Mouse (Mus musculus) testis, postnatal 14 days (tissue): Measurements from ENCODE around the gene Dlx5.

Experiments used
- DNase-seq: peaks from one replicate; pipeline ENCODE4 v3.0.0; 2021; ENCODE audit warnings: low spot score

The Dlx5 gene

DNA sequence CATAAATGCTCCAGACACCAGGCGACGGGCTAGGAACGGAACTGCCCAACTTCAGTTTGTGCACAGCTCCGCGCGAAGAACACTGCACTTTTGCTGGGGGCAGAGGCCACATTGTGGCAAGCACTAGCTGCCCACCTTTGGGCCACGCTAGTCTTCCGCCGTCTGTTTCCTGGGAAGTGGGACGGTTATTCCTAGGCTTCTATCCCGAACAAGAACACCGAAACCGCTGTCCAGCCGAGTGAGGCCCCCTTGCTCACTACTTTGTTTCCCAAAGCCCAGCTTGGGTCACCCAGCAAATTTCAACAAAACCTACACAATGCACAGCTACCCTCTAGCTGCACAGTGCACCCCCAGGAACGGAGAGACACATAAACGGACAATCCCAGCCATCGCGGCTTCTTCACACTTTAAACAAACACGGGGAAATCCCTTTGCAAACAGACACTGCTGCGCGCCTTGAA lies 21.9 kb downstream of the Dlx5 start:
- DNase-seq, result no peak

DNA sequence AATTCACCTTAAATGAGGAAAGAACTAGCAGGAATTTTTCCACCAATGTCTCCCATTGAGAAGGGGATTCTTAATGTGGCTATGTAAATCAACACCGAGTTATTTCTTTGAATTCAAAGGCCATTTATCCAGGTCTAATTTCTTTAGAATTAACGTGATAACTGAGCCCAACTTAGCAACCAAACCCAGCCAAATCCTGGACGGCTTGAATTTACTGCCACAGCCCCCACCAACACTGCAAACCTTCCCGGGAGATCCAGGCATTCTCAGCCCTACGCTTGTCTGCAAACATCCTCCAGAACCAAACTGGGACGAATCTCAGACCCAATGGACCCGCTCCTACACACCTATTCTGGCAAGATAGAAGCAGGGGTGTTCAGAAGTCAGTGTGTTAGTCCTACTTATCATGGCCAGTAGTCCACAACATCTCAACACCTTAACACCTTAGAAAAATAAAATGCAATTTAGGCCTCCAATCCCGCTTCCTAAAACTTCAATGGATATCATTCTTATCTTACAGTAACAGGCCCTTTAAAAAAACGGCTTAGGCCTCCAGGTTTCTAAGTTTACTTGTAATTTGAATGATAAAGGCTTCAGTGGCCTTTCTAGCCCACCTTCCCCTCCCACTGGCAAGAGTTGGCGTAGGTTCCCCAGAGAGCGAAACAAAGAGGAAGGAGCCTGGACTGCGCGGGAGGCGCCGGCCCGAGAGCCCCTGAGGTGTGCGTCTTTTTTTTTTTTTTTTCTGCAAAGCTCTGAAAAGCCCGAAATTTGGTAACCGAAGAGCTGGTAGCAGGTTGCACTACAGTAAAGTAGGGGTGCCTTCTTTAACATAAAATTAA lies 22.6 kb downstream of the Dlx5 start:
- DNase-seq, result no peak

DNA sequence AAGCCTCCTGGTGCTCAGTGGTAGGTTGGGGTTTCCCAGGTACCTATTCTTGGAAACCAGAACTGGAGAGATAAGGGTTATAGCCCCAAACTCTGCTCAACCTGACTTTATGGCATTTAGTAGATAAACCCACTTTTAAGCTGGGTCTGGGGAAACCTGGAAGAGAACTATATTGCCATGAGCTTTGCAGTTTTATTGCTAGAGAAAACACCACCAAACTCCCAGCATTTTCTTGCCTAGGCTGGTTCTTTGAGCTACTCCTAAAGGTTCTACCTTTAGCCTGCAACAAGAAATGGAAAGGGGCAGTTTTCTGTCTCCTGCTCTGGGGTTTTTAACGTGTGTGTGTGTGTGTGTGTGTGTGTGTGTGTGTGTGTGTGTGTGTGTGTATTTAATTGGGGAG lies 23.3 kb downstream of the Dlx5 start:
- DNase-seq, result no peak

- no peak for DNase-seq
Observed at GRCm38 (mm10) chr6:6857766-6858165, 24.1 kb downstream of the Dlx5 start.

- no peak for DNase-seq
Observed at GRCm38 (mm10) chr6:6856881-6857280, 25.0 kb downstream of the Dlx5 start.

- no peak for DNase-seq
Observed at GRCm38 (mm10) chr6:6856316-6856715, 25.6 kb downstream of the Dlx5 start.

DNA sequence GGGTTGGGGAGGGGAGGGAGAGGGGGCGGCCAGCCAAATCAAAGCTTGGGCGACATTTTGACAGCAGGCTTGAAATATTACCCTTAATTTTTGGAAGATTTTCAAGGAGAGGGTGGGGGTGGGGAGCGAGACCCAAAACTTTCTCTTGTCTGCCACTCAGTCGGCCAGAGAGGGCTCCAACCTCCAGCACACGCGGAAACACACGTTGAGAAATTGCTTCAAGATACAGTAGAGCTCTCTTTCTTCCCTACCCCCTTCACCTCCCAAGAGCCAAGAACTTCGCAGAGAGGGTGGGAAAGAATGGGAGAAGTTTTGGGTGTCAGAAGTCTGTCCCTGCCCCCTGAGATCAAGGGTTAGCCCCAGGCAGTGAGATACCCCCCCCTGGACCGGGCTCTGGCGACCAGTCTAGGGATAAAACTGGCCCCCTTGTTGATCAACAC lies 26.1 kb downstream of the Dlx5 start:
- no peak for DNase-seq

GRCm38 (mm10) chr6:6854902-6855745 lies 26.8 kb downstream of the Dlx5 start:
- no peak for DNase-seq

DNA sequence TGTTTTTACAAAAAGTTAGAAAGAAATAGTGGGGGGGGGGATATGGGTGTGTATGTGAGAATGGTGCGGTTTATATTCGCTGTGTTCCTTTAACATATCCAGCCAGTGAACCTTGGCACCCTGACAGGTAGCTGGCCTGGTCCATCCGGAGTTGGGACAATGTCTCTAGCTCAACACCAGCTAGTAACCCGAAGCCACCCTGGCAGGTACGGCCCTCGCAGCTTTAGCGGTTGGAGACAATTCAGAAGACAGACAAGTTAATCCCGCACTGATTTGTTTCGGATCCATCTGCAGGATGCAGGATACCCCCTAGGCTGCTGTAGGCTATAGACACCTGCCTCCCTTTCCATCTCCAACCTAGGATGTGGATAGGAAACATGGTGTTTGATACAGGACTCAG lies 27.7 kb downstream of the Dlx5 start:
- DNase-seq, result no peak

GRCm38 (mm10) chr6:6852944-6853343 lies 28.9 kb downstream of the Dlx5 start:
- no peak for DNase-seq

GRCm38 (mm10) chr6:6851166-6851565 lies 30.7 kb downstream of the Dlx5 start:
- DNase-seq, result no peak

- DNase-seq, result no peak
Observed at GRCm38 (mm10) chr6:6850324-6851060, 31.4 kb downstream of the Dlx5 start.

DNA sequence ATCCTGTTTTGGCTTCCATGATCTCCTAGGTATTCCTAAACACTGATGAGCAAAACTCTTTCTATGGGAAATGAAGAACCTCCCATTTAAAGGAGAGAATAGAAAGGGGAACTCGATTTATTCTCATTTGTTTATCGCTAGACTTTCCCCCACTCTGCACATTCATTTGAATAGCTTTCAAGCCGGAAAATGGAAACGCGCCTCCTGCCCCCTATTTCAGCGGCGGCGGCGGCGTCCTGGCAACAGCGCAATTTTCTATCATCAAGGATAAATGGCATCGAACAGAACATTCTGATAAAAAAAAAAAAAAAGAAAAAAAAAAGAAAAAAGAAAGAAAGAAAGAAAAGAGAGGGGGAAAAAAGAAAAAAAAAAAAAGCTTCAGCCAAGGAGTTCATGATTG lies 32.1 kb downstream of the Dlx5 start:
- no peak for DNase-seq

- no peak for DNase-seq
Observed at GRCm38 (mm10) chr6:6848541-6848940, 33.3 kb downstream of the Dlx5 start.

GRCm38 (mm10) chr6:6833301-6833700 lies 48.6 kb downstream of the Dlx5 start:
- no peak for DNase-seq

DNA sequence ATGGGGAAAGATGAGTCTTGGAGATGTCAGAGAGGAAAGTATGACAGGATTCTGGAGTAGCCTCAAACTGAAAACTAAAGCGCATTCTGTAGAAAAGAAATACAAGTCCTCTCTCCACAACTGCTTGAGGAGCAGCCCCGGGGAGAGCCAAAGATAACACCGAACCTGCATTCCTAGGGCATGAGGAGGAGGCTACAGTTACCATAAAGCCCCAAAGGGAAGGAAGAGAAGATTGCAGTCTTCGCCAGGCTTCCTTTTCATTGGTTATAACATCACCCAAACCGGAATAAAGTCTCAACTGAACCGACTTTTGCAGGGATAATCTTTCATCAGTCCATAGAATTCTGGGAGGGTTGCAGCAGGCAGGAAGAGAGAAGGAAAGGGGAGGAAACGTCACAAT lies 51.4 kb downstream of the Dlx5 start:
- DNase-seq, result no peak
